Mouse (Mus musculus): Measurements from ENCODE around the gene Asic2. TPM values are rescaled to one million over a fixed set of nuclear protein-coding genes. Genes with fewer than 3 reads are reported as not detected.

Gene Asic2
- polyA plus RNA-seq, 2 experiments: 0.01 to 0.04 TPM

- WGBS (ENCODE audit: insufficient replicate concordance): 76% methylated on average over 5 of the region's 5 CpGs
- Histone ChIP-seq H3K4me1 (replicated peaks; ENCODE audit: control insufficient read depth in 2 of 2, insufficient read depth in 2 of 2, low read length in 1 of 2) (no peaks in the 10 kb centered on the region), H3K27me3 (ENCODE audit: control insufficient read depth, insufficient read depth, low read length) (no peaks in the 10 kb centered on the region), H3K9me3 (ENCODE audit: control insufficient read depth, low read length) (no peaks in the 10 kb centered on the region), H3K36me3 (replicated peaks; ENCODE audit: control insufficient read depth, insufficient read depth, low read depth) (no peaks in the 10 kb centered on the region), H3K4me2 (ENCODE audit: low read depth) (no peak overlapping the region), H3K9ac (replicated peaks) (no peak overlapping the region), H3K27ac (no peak overlapping the region), H3K4me3 (ENCODE audit: insufficient read depth in 1 of 2, low read depth in 2 of 2, low read length in 2 of 2) (no peak overlapping the region)
- DNase-seq (ENCODE audit: low read depth in 3 of 3, low spot score in 3 of 3) (no peak), ATAC-seq (ENCODE audit: insufficient read depth) (no peak)
- TF ChIP-seq CTCF (IDR thresholded peaks at IDR 0.05; ENCODE audit: low read depth) (no peak), EP300 (IDR thresholded peaks at IDR 0.05; ENCODE audit: low read depth) (no peak)
Observed at GRCm38 (mm10) chr11:81492351-81492750, 475.9 kb downstream of the Asic2 start.

GRCm38 (mm10) chr11:81489144-81489735 lies 479.0 kb downstream of the Asic2 start:
- 35% methylated on average over 1 of the region's 1 CpGs for WGBS (ENCODE audit: insufficient replicate concordance)
- Histone ChIP-seq H3K4me1 (replicated peaks; ENCODE audit: control insufficient read depth in 2 of 2, insufficient read depth in 2 of 2, low read length in 1 of 2) (no peaks in the 10 kb centered on the region), H3K27ac (no peak overlapping the region), H3K36me3 (replicated peaks; ENCODE audit: control insufficient read depth, insufficient read depth, low read depth) (no peaks in the 10 kb centered on the region), H3K9me3 (ENCODE audit: control insufficient read depth, low read length) (no peaks in the 10 kb centered on the region), H3K27me3 (ENCODE audit: control insufficient read depth, insufficient read depth, low read length) (no peaks in the 10 kb centered on the region), H3K4me3 (ENCODE audit: insufficient read depth in 1 of 2, low read depth in 2 of 2, low read length in 2 of 2) (no peak overlapping the region), H3K9ac (replicated peaks) (no peak overlapping the region), H3K4me2 (ENCODE audit: low read depth) (no peak overlapping the region)
- ATAC-seq (ENCODE audit: insufficient read depth): no peak
- TF ChIP-seq CTCF (IDR thresholded peaks at IDR 0.05; ENCODE audit: low read depth): no peak
- TF ChIP-seq EP300 (IDR thresholded peaks at IDR 0.05; ENCODE audit: low read depth): no peak
- DNase-seq (ENCODE audit: low read depth in 3 of 3, low spot score in 3 of 3): no peak

GRCm38 (mm10) chr11:81488681-81489080 lies 479.6 kb downstream of the Asic2 start:
- Histone ChIP-seq H3K9ac (replicated peaks) (no peak overlapping the region), H3K27me3 (ENCODE audit: control insufficient read depth, insufficient read depth, low read length) (no peaks in the 10 kb centered on the region), H3K4me3 (ENCODE audit: insufficient read depth in 1 of 2, low read depth in 2 of 2, low read length in 2 of 2) (no peak overlapping the region), H3K9me3 (ENCODE audit: control insufficient read depth, low read length) (no peaks in the 10 kb centered on the region), H3K27ac (no peak overlapping the region), H3K4me1 (replicated peaks; ENCODE audit: control insufficient read depth in 2 of 2, insufficient read depth in 2 of 2, low read length in 1 of 2) (no peaks in the 10 kb centered on the region), H3K4me2 (ENCODE audit: low read depth) (no peak overlapping the region), H3K36me3 (replicated peaks; ENCODE audit: control insufficient read depth, insufficient read depth, low read depth) (no peaks in the 10 kb centered on the region)
- no peak for TF ChIP-seq CTCF (IDR thresholded peaks at IDR 0.05; ENCODE audit: low read depth)
- TF ChIP-seq EP300 (IDR thresholded peaks at IDR 0.05; ENCODE audit: low read depth): no peak
- ATAC-seq (ENCODE audit: insufficient read depth) (no peak), DNase-seq (ENCODE audit: low read depth in 3 of 3, low spot score in 3 of 3) (no peak)
- 61% methylated on average over 5 of the region's 5 CpGs for WGBS (ENCODE audit: insufficient replicate concordance)

- WGBS (ENCODE audit: insufficient replicate concordance): 13% methylated on average over 6 of the region's 6 CpGs
- Histone ChIP-seq H3K4me3 (ENCODE audit: insufficient read depth in 1 of 2, low read depth in 2 of 2, low read length in 2 of 2) (no peak overlapping the region), H3K4me2 (ENCODE audit: low read depth) (no peak overlapping the region), H3K9me3 (ENCODE audit: control insufficient read depth, low read length) (no peaks in the 10 kb centered on the region), H3K27me3 (ENCODE audit: control insufficient read depth, insufficient read depth, low read length) (no peaks in the 10 kb centered on the region), H3K9ac (replicated peaks) (no peak overlapping the region), H3K36me3 (replicated peaks; ENCODE audit: control insufficient read depth, insufficient read depth, low read depth) (no peaks in the 10 kb centered on the region), H3K27ac (no peak overlapping the region), H3K4me1 (replicated peaks; ENCODE audit: control insufficient read depth in 2 of 2, insufficient read depth in 2 of 2, low read length in 1 of 2) (no peaks in the 10 kb centered on the region)
- no peak for DNase-seq (ENCODE audit: low read depth in 3 of 3, low spot score in 3 of 3)
- ATAC-seq (ENCODE audit: insufficient read depth): no peak
- no peak for TF ChIP-seq EP300 (IDR thresholded peaks at IDR 0.05; ENCODE audit: low read depth)
- no peak for TF ChIP-seq CTCF (IDR thresholded peaks at IDR 0.05; ENCODE audit: low read depth)
Observed at GRCm38 (mm10) chr11:81486265-81486940, 481.9 kb downstream of the Asic2 start.

GRCm38 (mm10) chr11:81481198-81481597 lies 487.1 kb downstream of the Asic2 start:
- no peak overlapping the region for H3K4me2 ChIP-seq (ENCODE audit: low read depth)
- DNase-seq (ENCODE audit: low read depth in 3 of 3, low spot score in 3 of 3) (no peak), ATAC-seq (ENCODE audit: insufficient read depth) (no peak)
- no peak overlapping the region for H3K9ac ChIP-seq (replicated peaks)
- no peaks in the 10 kb centered on the region for H3K36me3 ChIP-seq (replicated peaks; ENCODE audit: control insufficient read depth, insufficient read depth, low read depth)
- H3K27me3 ChIP-seq (ENCODE audit: control insufficient read depth, insufficient read depth, low read length): no peaks in the 10 kb centered on the region
- H3K4me3 ChIP-seq (ENCODE audit: insufficient read depth in 1 of 2, low read depth in 2 of 2, low read length in 2 of 2): no peak overlapping the region
- 29% methylated on average over 3 of the region's 3 CpGs for WGBS (ENCODE audit: insufficient replicate concordance)
- no peak overlapping the region for H3K27ac ChIP-seq
- no peaks in the 10 kb centered on the region for H3K9me3 ChIP-seq (ENCODE audit: control insufficient read depth, low read length)
- H3K4me1 ChIP-seq (replicated peaks; ENCODE audit: control insufficient read depth in 2 of 2, insufficient read depth in 2 of 2, low read length in 1 of 2): no peaks in the 10 kb centered on the region
- TF ChIP-seq EP300 (IDR thresholded peaks at IDR 0.05; ENCODE audit: low read depth) (no peak), CTCF (IDR thresholded peaks at IDR 0.05; ENCODE audit: low read depth) (no peak)
